Mouse (Mus musculus) cerebellum, adult 11 months (tissue): ENCODE measurements around the gene Rock2.

ENCODE experiments used
- DNase-seq: peaks from one replicate; pipeline ENCODE4 v3.0.0; 2022

Gene Rock2

GRCm38 (mm10) chr12:16872926-16873464 lies 21.7 kb upstream of the Rock2 start:
- DNase-seq: no peak

GRCm38 (mm10) chr12:16873549-16873948 lies 21.1 kb upstream of the Rock2 start:
- DNase-seq: peak; percentile 58

GRCm38 (mm10) chr12:16874086-16874485 lies 20.6 kb upstream of the Rock2 start:
- DNase-seq: no peak

- no peak for DNase-seq
These were observed 19.4 kb upstream of the Rock2 start for GRCm38 (mm10) chr12:16875269-16875668.

GRCm38 (mm10) chr12:16875678-16876077 lies 19.0 kb upstream of the Rock2 start:
- DNase-seq: no peak

GRCm38 (mm10) chr12:16876667-16877066 lies 18.0 kb upstream of the Rock2 start:
- DNase-seq: no peak

- DNase-seq: no peak
These were observed 17.6 kb upstream of the Rock2 start for GRCm38 (mm10) chr12:16877141-16877540.

GRCm38 (mm10) chr12:16877679-16878078 lies 17.0 kb upstream of the Rock2 start:
- no peak for DNase-seq

GRCm38 (mm10) chr12:16879369-16879768 lies 15.3 kb upstream of the Rock2 start:
- no peak for DNase-seq

- DNase-seq: no peak
These were observed 14.6 kb upstream of the Rock2 start for GRCm38 (mm10) chr12:16880077-16880476.

GRCm38 (mm10) chr12:16882442-16882841 lies 12.3 kb upstream of the Rock2 start:
- DNase-seq: no peak

- no peak for DNase-seq
These were observed 11.6 kb upstream of the Rock2 start for GRCm38 (mm10) chr12:16883111-16883510.

GRCm38 (mm10) chr12:16884534-16884933 lies 10.2 kb upstream of the Rock2 start:
- no peak for DNase-seq

- no peak for DNase-seq
These were observed 8.3 kb upstream of the Rock2 start for GRCm38 (mm10) chr12:16886354-16886753.

- DNase-seq: no peak
These were observed 1.7 kb upstream of the Rock2 start for GRCm38 (mm10) chr12:16893039-16893438.

- no peak for DNase-seq
These were observed 869 bp upstream of the Rock2 start for GRCm38 (mm10) chr12:16893656-16894395.

GRCm38 (mm10) chr12:16895221-16895928 lies 680 bp downstream of the Rock2 start:
- peak; percentile 53 for DNase-seq

GRCm38 (mm10) chr12:16896073-16896789 lies 1.5 kb downstream of the Rock2 start:
- DNase-seq: no peak

- no peak for DNase-seq
These were observed 2.5 kb downstream of the Rock2 start for GRCm38 (mm10) chr12:16897225-16897624.

- DNase-seq: no peak
These were observed 3.5 kb downstream of the Rock2 start for GRCm38 (mm10) chr12:16898221-16898620.

- DNase-seq: peak; percentile 45
These were observed 4.1 kb downstream of the Rock2 start for GRCm38 (mm10) chr12:16898790-16899189.

- no peak for DNase-seq
These were observed 6.0 kb downstream of the Rock2 start for GRCm38 (mm10) chr12:16900625-16901222.
